Mouse (Mus musculus) stomach, postnatal 0 days (tissue): Measurements from ENCODE around the gene Mogs. TPM values are rescaled to one million over a fixed set of nuclear protein-coding genes. Genes with fewer than 3 reads are reported as not detected.

Experiments
- ATAC-seq: fragments of 200-750 bp; cut with Nextera tagmentation; 2 replicates; pipeline ENCODE4 v1.8.0; 2017; ENCODE audit not compliant: low FRiP score, low TSS enrichment
- DNase-seq: peaks from one replicate; pipeline ENCODE4 v3.0.0-alpha.2; 2016; ENCODE audit warnings: low spot score
- H3K27ac ChIP-seq: fragments of 300-500 bp; sonication (generic); replicated peaks from 2 replicates; pipeline ENCODE4 v1.5.1; 2014; ENCODE audit warnings: mild to moderate bottlenecking, control low read depth
- H3K27me3 ChIP-seq: fragments of 300-500 bp; sonication (generic); 2 replicates; pipeline ENCODE4 v1.6.1; 2014; ENCODE audit warnings: low read length; ENCODE audit not compliant: control insufficient read depth, insufficient read depth
- H3K36me3 ChIP-seq: fragments of 300-500 bp; sonication (generic); 2 replicates; pipeline ENCODE4 v1.6.1; 2014; ENCODE audit warnings: low read length, mixed read lengths; ENCODE audit not compliant: control insufficient read depth, insufficient read depth
- H3K4me1 ChIP-seq: fragments of 300-500 bp; sonication (generic); replicated peaks from 2 replicates; pipeline ENCODE4 v1.6.1; 2014; ENCODE audit warnings: antibody characterized with exemption; ENCODE audit not compliant: control insufficient read depth, insufficient read depth
- H3K4me2 ChIP-seq: fragments of 300-500 bp; sonication (generic); replicated peaks from 2 replicates; pipeline ENCODE4 v1.6.1; 2014; ENCODE audit warnings: low read depth, mild to moderate bottlenecking, control low read depth, moderate library complexity
- H3K4me3 ChIP-seq: fragments of 300-500 bp; sonication (generic); 2 replicates; pipeline ENCODE4 v1.5.1; 2014; ENCODE audit warnings: low read depth, low read length, control low read depth
- H3K9ac ChIP-seq: fragments of 300-500 bp; sonication (generic); 2 replicates; pipeline ENCODE4 v1.6.1; 2014; ENCODE audit warnings: mild to moderate bottlenecking, low read length, control low read depth, mixed read lengths
- H3K9me3 ChIP-seq: fragments of 300-500 bp; sonication (generic); 2 replicates; pipeline ENCODE4 v1.6.1; 2016; ENCODE audit warnings: low read length; ENCODE audit not compliant: control insufficient read depth
- CTCF ChIP-seq: IDR thresholded peaks from 2 replicates; pipeline ENCODE4 v1.5.1; 2016; ENCODE audit warnings: antibody characterized with exemption, low read depth, mild to moderate bottlenecking, moderate library complexity
- EP300 ChIP-seq: optimal IDR thresholded peaks from 2 replicates; pipeline ENCODE3; 2016; ENCODE audit warnings: antibody characterized with exemption
- WGBS: fragments of 180-500 bp; shearing (Covaris S2); extraction: QIAGEN DNeasy Blood & Tissue Kit; methylation state at CpG from one replicate; pipeline ENCODE4 v1.1.7; 2014; 5-methylcytosine and 5-hydroxymethylcytosine counted together
- polyA plus RNA-seq: library from polyadenylated mRNA; unstranded; fragments of >200 nt; fragmentation: Nextera tagmentation; extraction: Ambion mirVana; gene quantifications from 2 replicates; pipeline ENCODE4 v1.2.1, GENCODE M21; 2015

Mogs gene
- polyA plus RNA-seq, 1 experiment from 2014 or later, result 23.2 TPM

DNA sequence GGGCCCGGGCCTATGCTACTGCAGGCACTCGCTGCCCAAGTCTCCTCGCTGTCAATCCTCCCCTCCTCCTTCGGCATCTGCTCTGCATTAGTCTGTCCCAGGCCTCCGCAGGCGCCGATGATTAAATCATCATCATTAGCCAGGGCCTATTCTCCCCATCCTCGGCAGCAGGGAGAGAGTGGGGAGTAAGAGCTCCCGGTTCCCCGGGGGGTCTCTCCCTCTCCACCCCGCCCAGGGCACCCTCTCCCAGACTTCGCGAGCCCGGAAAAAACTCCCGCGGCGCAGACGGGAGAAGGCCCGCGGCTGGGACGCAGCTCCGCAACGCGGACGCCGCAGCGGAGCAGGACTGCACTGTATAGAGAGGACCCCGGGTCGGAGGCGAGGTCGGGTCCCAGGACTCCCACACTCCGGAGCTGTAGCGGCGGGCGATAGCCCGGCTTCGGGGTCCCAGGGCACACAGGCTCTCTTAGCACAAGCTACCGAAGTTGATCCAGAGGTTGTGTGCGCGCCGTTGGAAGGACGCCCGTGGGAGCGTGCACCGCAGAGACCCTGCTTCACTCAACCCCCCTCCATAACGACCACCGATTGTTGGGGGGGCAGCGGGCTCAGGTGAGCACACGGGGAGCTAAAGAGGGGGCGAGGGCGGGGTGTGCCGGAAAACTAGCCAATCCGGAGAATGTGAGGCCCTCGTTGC is 37.5 kb upstream of the Mogs start, which contains the start of gene Pcgf1:
Pcgf1 (plus strand) TSS at position 240 of the 694 bp plus-strand sequence.
- H3K9me3 ChIP-seq, result no peaks in the 10 kb centered on the region
- H3K27ac ChIP-seq, result peak within 1 kb of the TSS; percentile 83; the same call in 1 of the 2 replicates
- H3K4me2 ChIP-seq, result peak within 1 kb of the TSS; percentile 98
- peak within 1 kb of the TSS; percentile 79 for H3K9ac ChIP-seq
- WGBS, result under 1% methylated on average over 54 of the region's 54 CpGs
- H3K36me3 ChIP-seq, result 0 out of 2 replicates have a peak, but pooled peaks cover 3% of the 10 kb centered on the region
- peak within 1 kb of the TSS; percentile 77 for H3K4me3 ChIP-seq
- DNase-seq (peak; percentile 58), ATAC-seq (peak; percentile 51)
- peaks cover 6% of the 10 kb centered on the region; the same call in 1 of the 2 replicates for H3K27me3 ChIP-seq
- no peaks in the 10 kb centered on the region for H3K4me1 ChIP-seq
- no peak for TF ChIP-seq EP300
- TF ChIP-seq CTCF, result no peak

DNA sequence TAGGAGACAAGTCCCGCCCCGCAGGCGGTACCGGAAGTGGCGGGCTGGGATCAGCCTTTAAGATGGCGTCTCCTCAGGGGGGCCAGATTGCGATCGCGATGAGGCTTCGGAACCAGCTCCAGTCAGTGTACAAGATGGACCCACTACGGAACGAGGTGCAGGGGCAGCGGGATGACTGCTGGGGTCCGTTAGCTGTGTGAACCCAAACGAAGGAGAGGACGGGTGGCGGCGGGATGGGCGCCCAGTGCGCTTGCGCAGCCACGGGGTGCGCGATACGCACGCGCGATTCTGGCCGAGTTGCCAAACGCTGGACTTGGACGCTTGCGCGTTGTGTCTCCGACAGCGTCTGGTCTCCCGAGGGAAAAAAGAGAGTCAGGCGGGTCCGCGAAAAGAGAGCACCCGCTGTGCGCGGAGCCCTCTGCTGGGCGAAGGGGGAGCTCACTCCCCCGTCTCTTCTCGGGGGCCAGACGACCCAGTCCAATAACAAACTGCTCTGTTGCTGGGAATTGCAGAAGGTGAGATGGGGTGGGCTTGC is 36.9 kb upstream of the Mogs start:
- Histone ChIP-seq H3K4me2 (peak overlapping the region; percentile 98), H3K9ac (peak overlapping the region; percentile 79), H3K27ac (peak overlapping the region; percentile 83; the same call in 1 of the 2 replicates), H3K27me3 (peaks cover 6% of the 10 kb centered on the region; the same call in 1 of the 2 replicates), H3K9me3 (no peaks in the 10 kb centered on the region), H3K4me3 (peak overlapping the region; percentile 77), H3K4me1 (no peaks in the 10 kb centered on the region), H3K36me3 (0 out of 2 replicates have a peak, but pooled peaks cover 3% of the 10 kb centered on the region)
- TF ChIP-seq CTCF (peak; percentile 78), EP300 (no peak)
- ATAC-seq (peak; percentile 91), DNase-seq (peak; percentile 98)
- under 1% methylated on average over 46 of the region's 46 CpGs for whole genome bisulfite sequencing

DNA sequence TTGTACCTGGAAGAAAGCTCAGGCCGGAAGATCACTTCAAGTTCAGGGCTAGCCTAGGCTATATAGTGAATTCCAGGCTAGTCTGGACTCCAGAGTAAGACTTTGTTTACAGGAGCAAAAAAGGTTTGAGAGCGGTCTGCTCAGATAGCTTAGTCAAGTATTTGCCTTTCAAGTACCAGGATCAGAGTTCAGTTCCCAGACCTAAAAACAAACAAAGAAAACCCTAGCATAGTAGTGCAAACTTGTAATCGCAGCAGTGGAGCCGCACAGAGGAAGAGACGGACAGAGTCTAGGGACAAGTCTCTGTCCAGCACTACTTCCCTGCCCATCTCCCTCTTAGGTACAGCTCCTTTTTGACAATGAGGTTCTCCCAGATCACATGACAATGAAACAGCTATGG is 35.1 kb upstream of the Mogs start:
- WGBS, result 71% methylated on average over 5 of the region's 5 CpGs
- peaks cover 6% of the 10 kb centered on the region; the same call in 1 of the 2 replicates for H3K27me3 ChIP-seq

DNA sequence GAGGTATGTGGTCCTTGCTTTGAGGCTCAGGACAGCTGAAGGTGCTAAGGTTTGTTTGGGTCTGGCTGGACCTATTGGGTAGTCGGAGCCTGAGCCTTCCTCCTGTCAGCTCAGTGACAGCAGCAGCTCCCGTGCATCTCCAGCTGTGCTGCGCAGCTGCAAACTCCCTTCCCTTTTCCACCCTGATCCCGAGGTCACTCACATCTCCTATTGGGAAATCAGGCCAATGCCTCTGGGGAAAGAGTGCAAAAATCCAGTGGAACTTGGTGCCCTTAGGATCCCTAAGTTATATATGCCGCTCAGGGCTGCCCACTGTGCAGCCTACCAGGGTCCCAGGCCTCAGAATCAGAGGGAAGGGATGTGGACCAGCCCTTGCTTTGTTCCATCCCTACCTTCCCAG is 31.8 kb upstream of the Mogs start:
- 28% methylated on average over 5 of the region's 5 CpGs for WGBS
- Histone ChIP-seq H3K9me3 (no peaks in the 10 kb centered on the region), H3K4me2 (no peak overlapping the region), H3K27me3 (peaks cover 24% of the 10 kb centered on the region; the same call in 1 of the 2 replicates), H3K4me1 (no peaks in the 10 kb centered on the region), H3K27ac (no peak overlapping the region), H3K36me3 (0 out of 2 replicates have a peak, but pooled peaks cover 3% of the 10 kb centered on the region), H3K9ac (no peak overlapping the region), H3K4me3 (no peak overlapping the region)
- no peak for ATAC-seq
- TF ChIP-seq EP300, result no peak
- no peak for TF ChIP-seq CTCF
- no peak for DNase-seq

More for the DNA sequence above, 35.1 kb upstream of the Mogs start:
- H3K4me3 ChIP-seq, result no peak overlapping the region
- H3K9me3 ChIP-seq, result no peaks in the 10 kb centered on the region
- no peak overlapping the region for H3K27ac ChIP-seq
- no peak for DNase-seq
- H3K4me2 ChIP-seq, result no peak overlapping the region
- no peaks in the 10 kb centered on the region for H3K4me1 ChIP-seq
- 0 out of 2 replicates have a peak, but pooled peaks cover 3% of the 10 kb centered on the region for H3K36me3 ChIP-seq
- no peak overlapping the region for H3K9ac ChIP-seq
- no peak for ATAC-seq
- no peak for TF ChIP-seq CTCF
- TF ChIP-seq EP300, result no peak

DNA sequence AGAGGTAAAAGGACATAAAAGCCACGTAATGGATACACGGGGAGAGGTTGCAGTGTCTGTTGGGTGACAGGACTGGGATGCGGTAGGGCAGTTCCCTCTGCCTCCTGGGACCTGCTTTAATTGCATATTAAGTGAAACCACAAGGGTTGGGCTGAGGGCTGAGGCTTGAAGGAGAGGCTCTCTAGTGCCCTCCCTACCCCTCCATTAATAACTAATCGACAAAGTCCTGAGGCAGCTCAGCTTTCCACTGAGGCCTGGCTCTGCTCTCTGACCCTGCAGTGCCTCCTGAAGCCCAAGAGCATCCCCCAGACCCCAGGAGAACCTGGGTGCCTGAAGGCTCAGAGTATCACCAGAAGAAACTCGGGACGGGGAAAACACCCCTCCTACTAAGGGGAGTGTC is 30.8 kb upstream of the Mogs start:
- Histone ChIP-seq H3K4me2 (no peak overlapping the region), H3K27me3 (peaks cover 26% of the 10 kb centered on the region; the same call in 1 of the 2 replicates), H3K27ac (no peak overlapping the region), H3K4me1 (no peaks in the 10 kb centered on the region), H3K4me3 (no peak overlapping the region), H3K36me3 (0 out of 2 replicates have a peak, but pooled peaks cover 3% of the 10 kb centered on the region), H3K9me3 (no peaks in the 10 kb centered on the region), H3K9ac (no peak overlapping the region)
- TF ChIP-seq EP300 (no peak), CTCF (no peak)
- 14% methylated on average over 6 of the region's 6 CpGs for WGBS
- ATAC-seq (no peak), DNase-seq (no peak)
